Mouse (Mus musculus) neural tube, embryonic 14.5 days (tissue): Measurements from ENCODE around the gene Eva1a. TPM values are rescaled to one million over a fixed set of nuclear protein-coding genes. Genes with fewer than 3 reads are reported as not detected.

Experiments used
- ATAC-seq: fragments of 200-750 bp; cut with Nextera tagmentation; 2 replicates; pipeline ENCODE4 v1.8.0; 2017; ENCODE audit warnings: low read depth, mild to moderate bottlenecking, moderate TSS enrichment, moderate library complexity
- H3K27ac ChIP-seq: fragments of 300-500 bp; sonication (generic); 2 replicates; pipeline ENCODE4 v1.5.1; 2014; ENCODE audit warnings: low read depth, mild to moderate bottlenecking, control low read depth, low read length, moderate library complexity, mixed read lengths
- H3K27me3 ChIP-seq: fragments of 300-500 bp; sonication (generic); 2 replicates; pipeline ENCODE4 v1.6.1; 2014; ENCODE audit warnings: low read length; ENCODE audit not compliant: control insufficient read depth, insufficient read depth
- H3K36me3 ChIP-seq: fragments of 300-500 bp; sonication (generic); 2 replicates; pipeline ENCODE4 v1.6.1; 2014; ENCODE audit warnings: low read length, mixed read lengths; ENCODE audit not compliant: control insufficient read depth, insufficient read depth
- H3K4me1 ChIP-seq: fragments of 300-500 bp; sonication (generic); 2 replicates; pipeline ENCODE4 v1.6.1; 2014; ENCODE audit warnings: low read length; ENCODE audit not compliant: control insufficient read depth, insufficient read depth
- H3K4me2 ChIP-seq: fragments of 300-500 bp; sonication (generic); 2 replicates; pipeline ENCODE4 v1.6.1; 2014; ENCODE audit warnings: mild to moderate bottlenecking, low read depth, low read length, control low read depth
- H3K4me3 ChIP-seq: fragments of 300-500 bp; sonication (generic); 2 replicates; pipeline ENCODE4 v1.5.1; 2014; ENCODE audit warnings: low read depth, low read length, control low read depth, mixed read lengths
- H3K9ac ChIP-seq: fragments of 300-500 bp; sonication (generic); replicated peaks from 2 replicates; pipeline ENCODE4 v1.6.1; 2014; ENCODE audit warnings: low read depth, mild to moderate bottlenecking, control low read depth, low read length, mixed read lengths
- H3K9me3 ChIP-seq: fragments of 300-500 bp; sonication (generic); 2 replicates; pipeline ENCODE4 v1.6.1; 2016; ENCODE audit warnings: low read length; ENCODE audit not compliant: control insufficient read depth
- WGBS: fragments of 180-500 bp; shearing (Covaris S2); extraction: QIAGEN DNeasy Blood & Tissue Kit; methylation state at CpG from one replicate; pipeline ENCODE4 v1.1.7; 2014; 5-methylcytosine and 5-hydroxymethylcytosine counted together
- polyA plus RNA-seq: library from polyadenylated mRNA; unstranded; fragments of >200 nt; fragmentation: Nextera tagmentation; extraction: Ambion mirVana; gene quantifications from 2 replicates; pipeline ENCODE4 v1.2.1, GENCODE M21; 2014

The Eva1a gene
- polyA plus RNA-seq, 1 experiment from 2014 or later = 0.70 TPM

DNA sequence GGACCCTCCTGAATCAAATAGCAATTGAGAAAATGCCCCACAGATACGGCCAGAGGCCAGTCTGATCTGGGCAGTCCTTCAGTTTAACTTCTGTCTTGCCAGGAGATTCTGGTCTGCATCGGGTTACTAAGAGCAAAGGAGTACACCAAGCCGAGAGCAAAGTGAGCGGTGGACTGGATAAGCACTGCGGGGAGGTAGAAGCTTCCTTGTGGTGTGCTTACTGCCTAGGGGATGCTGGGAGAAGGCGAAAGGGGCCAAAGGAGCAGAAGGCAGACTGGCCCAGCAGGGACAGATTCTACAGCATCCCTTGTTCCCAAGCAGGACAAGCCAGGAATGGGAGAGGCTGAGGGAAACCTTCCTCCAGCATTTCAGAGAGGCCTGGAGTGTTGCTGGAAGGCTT is 42.8 kb downstream of the Eva1a start:
- no peaks in the 10 kb centered on the region for H3K36me3 ChIP-seq
- no peak overlapping the region for H3K4me2 ChIP-seq
- 79% methylated on average over 6 of the region's 6 CpGs for WGBS
- no peak overlapping the region for H3K4me3 ChIP-seq
- no peak for ATAC-seq
- no peaks in the 10 kb centered on the region for H3K9me3 ChIP-seq
- no peak overlapping the region for H3K9ac ChIP-seq
- H3K27ac ChIP-seq = no peak overlapping the region
- no peaks in the 10 kb centered on the region for H3K4me1 ChIP-seq
- no peaks in the 10 kb centered on the region for H3K27me3 ChIP-seq

DNA sequence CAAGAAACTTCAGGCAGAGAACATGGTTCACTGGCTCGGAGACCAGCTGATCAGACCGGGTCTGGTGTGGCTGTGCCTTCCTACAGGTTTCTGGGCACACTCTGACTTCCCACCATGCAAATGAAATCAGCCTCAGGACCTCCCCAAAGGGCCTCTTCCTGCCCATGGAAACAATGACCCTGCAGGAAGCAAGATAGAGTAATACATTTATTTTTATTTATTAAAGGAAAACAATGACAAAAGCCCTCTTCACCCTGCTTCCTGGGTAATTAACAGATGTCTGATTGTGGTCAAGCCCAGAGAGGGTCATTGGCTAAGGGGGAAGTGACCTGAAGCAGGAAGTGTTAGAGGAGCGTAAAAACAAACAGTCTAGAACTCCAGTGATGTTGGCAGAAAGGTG is 43.4 kb downstream of the Eva1a start:
- Histone ChIP-seq H3K27ac (no peak overlapping the region), H3K4me1 (no peaks in the 10 kb centered on the region), H3K4me2 (no peak overlapping the region), H3K9me3 (no peaks in the 10 kb centered on the region), H3K4me3 (no peak overlapping the region), H3K9ac (no peak overlapping the region), H3K36me3 (no peaks in the 10 kb centered on the region), H3K27me3 (no peaks in the 10 kb centered on the region)
- ATAC-seq = no peak
- whole genome bisulfite sequencing = 74% methylated on average over 3 of the region's 3 CpGs

DNA sequence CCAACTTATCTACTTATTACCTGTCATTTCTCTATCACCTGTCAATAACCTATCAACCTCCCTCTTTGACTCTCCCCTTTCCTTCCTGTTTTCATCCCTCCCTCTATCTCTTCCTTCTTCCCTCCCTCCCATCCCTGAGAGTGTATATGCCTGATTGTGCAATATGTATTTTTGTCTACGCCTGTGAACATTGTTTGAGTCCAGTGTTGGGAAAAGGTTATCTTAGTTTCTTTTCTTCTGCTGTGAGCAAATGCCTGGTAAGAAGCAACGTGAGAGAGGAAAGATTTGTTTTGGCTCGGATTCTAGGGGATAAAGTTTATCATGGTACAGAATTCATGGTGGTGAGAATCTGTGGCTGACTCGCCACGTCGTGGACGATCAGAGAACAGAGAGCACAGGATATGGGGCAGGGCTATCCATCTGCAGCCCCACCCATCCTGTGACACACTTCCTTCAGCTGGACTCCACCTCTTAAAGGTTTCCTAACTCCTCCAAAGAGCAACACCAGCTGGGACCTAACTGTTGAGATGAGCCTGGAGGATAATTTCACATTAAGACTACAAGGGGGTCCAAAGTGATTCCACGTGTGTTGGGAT is 44.6 kb downstream of the Eva1a start:
- H3K4me2 ChIP-seq = no peak overlapping the region
- no peaks in the 10 kb centered on the region for H3K4me1 ChIP-seq
- no peaks in the 10 kb centered on the region for H3K9me3 ChIP-seq
- no peak overlapping the region for H3K9ac ChIP-seq
- H3K36me3 ChIP-seq = no peaks in the 10 kb centered on the region
- H3K27ac ChIP-seq = no peak overlapping the region
- no peak overlapping the region for H3K4me3 ChIP-seq
- H3K27me3 ChIP-seq = no peaks in the 10 kb centered on the region
- WGBS = 92% methylated on average over 8 of the region's 8 CpGs
- no peak for ATAC-seq

DNA sequence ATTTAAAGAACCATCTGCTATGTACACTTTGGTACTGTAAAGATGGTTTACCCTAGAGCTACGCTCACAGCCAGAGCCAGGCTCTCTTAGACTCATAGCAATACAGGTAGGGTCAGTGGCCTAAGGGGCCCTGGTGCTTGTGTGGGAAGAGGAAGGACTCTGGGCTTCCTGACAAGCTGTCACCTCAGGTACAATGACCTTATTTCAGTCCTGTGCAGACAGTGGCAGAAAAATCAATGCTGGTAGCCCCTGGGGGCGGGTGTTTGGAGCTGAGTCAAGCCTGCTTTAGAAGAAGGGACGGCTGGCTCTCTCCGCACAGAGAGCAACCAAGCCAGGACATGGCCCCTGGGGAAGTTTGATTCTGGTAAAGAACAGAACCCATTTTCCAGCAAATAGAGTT is 47.3 kb downstream of the Eva1a start:
- Histone ChIP-seq H3K27me3 (no peaks in the 10 kb centered on the region), H3K4me2 (no peak overlapping the region)
- ATAC-seq = no peak

DNA sequence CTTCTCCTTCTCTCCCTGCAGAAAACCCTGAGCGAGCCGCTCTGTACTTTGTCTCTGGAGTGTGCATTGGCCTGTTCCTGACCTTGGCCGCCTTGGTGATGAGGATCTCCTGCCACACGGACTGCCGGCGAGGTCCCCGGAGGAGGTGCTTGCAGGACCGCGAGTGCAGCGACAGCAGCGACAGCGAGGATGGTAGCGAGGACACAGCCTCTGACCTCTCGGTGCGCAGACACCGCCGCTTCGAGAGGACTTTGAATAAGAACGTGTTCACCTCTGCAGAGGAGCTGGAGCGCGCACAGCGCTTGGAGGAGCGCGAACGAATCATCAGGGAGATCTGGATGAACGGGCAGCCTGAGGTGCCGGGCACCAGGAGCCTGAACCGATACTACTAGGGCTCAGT is 50.9 kb downstream of the Eva1a start:
- peak overlapping the region; percentile 46 for H3K4me2 ChIP-seq
- no peaks in the 10 kb centered on the region for H3K27me3 ChIP-seq
- H3K9me3 ChIP-seq = no peaks in the 10 kb centered on the region
- peak; percentile 41; the same call in 1 of the 2 replicates for ATAC-seq
- no peaks in the 10 kb centered on the region for H3K36me3 ChIP-seq
- no peaks in the 10 kb centered on the region for H3K4me1 ChIP-seq
- no peak overlapping the region for H3K9ac ChIP-seq
- no peak overlapping the region for H3K27ac ChIP-seq
- H3K4me3 ChIP-seq = peak overlapping the region; percentile 23
- 2% methylated on average over 28 of the region's 28 CpGs for WGBS

More for the DNA sequence above, 47.3 kb downstream of the Eva1a start:
- no peaks in the 10 kb centered on the region for H3K36me3 ChIP-seq
- 74% methylated on average over 4 of the region's 4 CpGs for WGBS
- H3K9ac ChIP-seq = no peak overlapping the region
- no peaks in the 10 kb centered on the region for H3K9me3 ChIP-seq
- H3K27ac ChIP-seq = no peak overlapping the region
- no peak overlapping the region for H3K4me3 ChIP-seq
- H3K4me1 ChIP-seq = no peaks in the 10 kb centered on the region

DNA sequence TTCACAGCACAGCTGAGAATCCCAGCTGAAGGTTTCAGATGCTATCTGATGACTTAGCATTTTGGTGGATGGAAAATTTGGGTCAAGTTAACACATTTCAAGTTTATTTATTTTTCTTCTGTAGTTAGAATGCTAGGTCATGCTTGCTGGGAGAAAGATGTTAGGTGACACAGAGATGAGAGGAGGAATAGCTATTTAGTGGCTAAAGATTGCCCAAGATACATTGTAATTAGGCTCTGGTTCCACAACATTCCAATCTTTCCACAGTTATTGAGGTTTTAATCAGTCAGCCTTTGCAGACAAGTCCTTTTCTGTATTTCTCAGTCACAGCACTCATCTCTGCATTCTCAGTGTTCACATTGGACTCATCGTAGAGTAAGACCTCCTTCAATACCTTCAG is 56.9 kb downstream of the Eva1a start:
- 100% methylated on average over 1 of the region's 1 CpGs for WGBS
- Histone ChIP-seq H3K27me3 (no peaks in the 10 kb centered on the region), H3K4me3 (no peak overlapping the region), H3K9ac (no peak overlapping the region), H3K4me2 (no peak overlapping the region), H3K9me3 (no peaks in the 10 kb centered on the region), H3K36me3 (no peaks in the 10 kb centered on the region), H3K4me1 (no peaks in the 10 kb centered on the region), H3K27ac (no peak overlapping the region)
- no peak for ATAC-seq

DNA sequence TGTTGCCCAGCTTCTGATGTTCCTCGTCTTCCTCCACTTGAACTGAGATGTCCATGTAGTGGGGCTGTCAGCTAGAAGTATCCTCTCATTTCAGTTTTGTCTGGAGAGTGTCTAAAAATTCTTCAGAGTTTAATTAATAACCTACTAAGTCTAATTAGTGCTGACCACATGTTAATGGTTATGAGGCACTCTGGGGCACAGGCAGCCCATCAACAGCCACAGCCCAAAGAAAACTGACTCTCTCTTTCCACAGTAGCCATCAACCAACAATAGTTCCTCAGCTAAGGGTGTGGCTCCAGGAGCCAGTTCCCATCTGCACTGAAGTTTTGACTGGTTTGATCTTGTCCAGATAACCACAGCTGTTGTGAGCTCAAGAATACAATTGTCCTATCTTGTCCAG is 57.6 kb downstream of the Eva1a start:
- 94% methylated on average over 1 of the region's 1 CpGs for WGBS
- no peaks in the 10 kb centered on the region for H3K27me3 ChIP-seq

DNA sequence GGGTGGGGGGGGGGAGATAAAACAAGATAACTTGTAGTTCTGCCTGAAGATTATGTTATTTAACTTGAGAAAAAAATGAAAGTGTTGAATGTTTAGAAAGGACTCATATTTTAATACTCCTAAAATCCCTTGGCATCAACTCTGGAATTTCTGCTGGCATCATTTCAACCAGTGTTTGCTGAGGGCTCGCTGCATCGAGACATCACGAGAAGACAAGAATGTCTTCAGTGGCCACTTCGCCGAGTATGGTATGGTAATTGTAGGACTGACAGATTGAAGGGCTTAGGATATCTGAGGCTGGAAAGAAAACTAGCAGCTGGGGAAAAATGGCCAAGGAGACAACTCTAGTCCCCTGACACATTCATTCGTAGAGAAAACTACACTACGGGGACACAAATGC is 69.6 kb downstream of the Eva1a start:
- Histone ChIP-seq H3K36me3 (no peaks in the 10 kb centered on the region), H3K4me1 (no peaks in the 10 kb centered on the region), H3K27me3 (no peaks in the 10 kb centered on the region), H3K4me3 (no peak overlapping the region), H3K9me3 (no peaks in the 10 kb centered on the region), H3K27ac (no peak overlapping the region), H3K4me2 (no peak overlapping the region), H3K9ac (no peak overlapping the region)
- 83% methylated on average over 7 of the region's 7 CpGs for WGBS
- no peak for ATAC-seq

More for the DNA sequence above, 57.6 kb downstream of the Eva1a start:
- ATAC-seq = no peak
- H3K36me3 ChIP-seq = no peaks in the 10 kb centered on the region
- no peak overlapping the region for H3K4me3 ChIP-seq
- no peak overlapping the region for H3K9ac ChIP-seq
- H3K4me1 ChIP-seq = no peaks in the 10 kb centered on the region
- no peak overlapping the region for H3K27ac ChIP-seq
- no peaks in the 10 kb centered on the region for H3K9me3 ChIP-seq
- no peak overlapping the region for H3K4me2 ChIP-seq

DNA sequence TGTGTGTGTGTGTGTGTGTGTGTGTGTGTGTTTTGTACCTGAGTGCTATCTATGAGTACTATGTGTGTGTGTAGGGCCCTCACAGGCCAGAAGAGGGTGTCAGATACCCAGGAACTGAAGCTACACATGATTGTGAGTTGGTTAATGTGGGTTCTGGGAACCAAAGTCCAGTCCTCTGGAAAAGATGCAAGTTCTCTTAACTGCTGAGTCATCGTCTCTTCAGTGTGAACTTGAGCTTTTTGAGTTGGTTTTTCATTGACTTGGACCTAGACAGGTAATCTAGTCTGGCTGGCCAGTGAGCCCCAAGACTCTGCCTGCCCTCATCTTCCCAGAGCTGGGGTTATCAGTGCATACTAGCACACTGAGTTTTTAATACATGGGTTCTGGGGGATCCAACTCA is 70.3 kb downstream of the Eva1a start:
- H3K4me2 ChIP-seq = no peak overlapping the region
- no peak overlapping the region for H3K27ac ChIP-seq
- 94% methylated on average over 1 of the region's 1 CpGs for WGBS
- H3K4me1 ChIP-seq = no peaks in the 10 kb centered on the region
- no peak overlapping the region for H3K9ac ChIP-seq
- H3K9me3 ChIP-seq = no peaks in the 10 kb centered on the region
- H3K4me3 ChIP-seq = no peak overlapping the region
- H3K36me3 ChIP-seq = no peaks in the 10 kb centered on the region
- no peak for ATAC-seq
- H3K27me3 ChIP-seq = no peaks in the 10 kb centered on the region
